Mouse (Mus musculus) frontal cortex, adult (tissue): Measurements from ENCODE around the gene Spc24.
"Not testable (repeated sequence)": the region's sequence is repeated elsewhere in the genome, so short reads cannot be mapped to it uniquely, and the experiment has no call there.

Source experiments
- ATAC-seq: cut with Nextera tagmentation; 2 replicates; pipeline ENCODE4 v1.9.2; 2017; ENCODE audit warnings: mild to moderate bottlenecking, moderate library complexity, mixed read lengths; ENCODE audit not compliant: low TSS enrichment

The Spc24 gene

DNA sequence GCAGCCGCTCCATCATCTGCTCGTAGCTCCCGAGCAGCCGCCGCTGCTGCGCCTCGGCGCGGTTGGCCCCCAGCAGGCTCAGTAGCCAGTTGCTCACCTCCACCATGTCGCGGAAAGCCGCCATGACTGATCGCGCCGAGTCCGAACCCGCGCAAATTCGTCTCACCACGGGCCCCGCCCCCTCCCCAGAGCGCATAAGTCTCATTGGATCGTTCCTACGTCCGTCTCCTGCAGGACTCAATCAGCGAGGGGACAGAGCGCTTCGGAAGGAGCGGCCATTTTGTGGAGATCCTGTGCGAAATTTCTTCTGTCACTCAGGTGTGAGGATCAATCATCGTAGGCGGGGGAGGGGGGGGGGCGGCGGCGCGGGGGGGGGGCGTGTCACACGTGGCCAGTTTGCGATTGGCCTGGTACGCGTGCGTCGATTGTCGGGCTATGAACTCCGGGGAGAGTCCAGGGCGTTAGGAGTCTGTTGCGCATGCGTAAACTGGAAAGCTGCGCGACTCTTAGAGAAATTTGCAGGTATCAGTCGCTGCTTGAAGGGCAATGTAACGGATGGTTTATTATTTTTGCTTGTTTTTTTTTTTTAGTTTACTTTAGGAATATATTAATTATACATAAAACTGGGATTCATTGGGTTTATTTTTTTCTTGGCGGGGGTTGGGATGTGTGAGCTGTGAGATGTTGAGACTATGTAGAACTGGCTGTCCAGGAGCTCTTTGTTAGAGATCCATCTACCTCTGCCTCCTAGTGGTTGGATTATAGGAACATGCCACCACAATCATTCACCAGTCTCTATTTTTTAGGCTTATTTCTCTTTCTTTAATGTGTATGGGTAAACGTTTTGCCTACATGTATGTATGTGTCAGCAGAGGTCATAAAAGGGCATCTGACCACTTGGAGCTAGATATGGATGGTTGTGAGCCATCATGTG, at the start of gene Spc24:
Spc24 (minus strand) TSS at position 149 of the 934 bp plus-strand sequence.
- peak; percentile 96 for ATAC-seq

DNA sequence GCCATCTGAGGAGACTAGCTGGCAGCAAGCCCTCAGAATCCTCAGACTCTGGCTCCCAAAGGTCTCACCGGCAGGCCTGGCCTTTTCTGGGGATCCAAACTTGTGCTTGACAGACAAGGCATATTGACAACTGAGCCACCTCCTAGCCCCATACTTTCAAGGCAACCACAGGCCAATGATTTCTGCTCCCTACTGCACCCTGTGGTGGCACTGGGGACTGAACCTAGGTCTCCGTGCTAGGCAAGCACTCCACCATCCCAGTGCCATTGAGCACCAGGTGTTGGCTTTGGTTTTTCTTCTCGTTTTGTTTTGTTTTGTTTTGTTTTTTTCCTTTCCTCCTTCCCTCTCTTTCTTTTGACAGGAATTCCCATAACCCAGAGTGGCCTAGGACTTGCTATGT, 48.5 kb upstream of the Spc24 start:
- ATAC-seq: no peak

DNA sequence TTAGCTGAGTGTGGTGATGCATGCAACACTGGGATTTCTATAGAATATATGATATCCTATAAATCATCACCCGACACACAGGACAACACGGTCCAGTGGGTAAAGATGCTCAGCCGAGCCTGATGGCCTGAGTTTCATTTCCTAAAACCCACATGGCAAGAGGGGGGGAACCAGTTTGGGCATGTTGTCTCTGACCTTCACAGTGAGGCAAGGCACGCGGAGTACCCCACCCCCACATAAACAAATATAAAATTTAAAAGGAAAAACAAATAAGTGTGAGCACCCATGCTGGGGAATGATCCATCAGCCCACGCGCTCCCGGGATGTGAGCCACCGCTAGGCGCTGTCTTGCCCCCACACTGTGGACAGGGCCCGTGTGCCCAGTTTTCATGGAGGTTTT, 46.9 kb upstream of the Spc24 start:
- ATAC-seq: no peak

DNA sequence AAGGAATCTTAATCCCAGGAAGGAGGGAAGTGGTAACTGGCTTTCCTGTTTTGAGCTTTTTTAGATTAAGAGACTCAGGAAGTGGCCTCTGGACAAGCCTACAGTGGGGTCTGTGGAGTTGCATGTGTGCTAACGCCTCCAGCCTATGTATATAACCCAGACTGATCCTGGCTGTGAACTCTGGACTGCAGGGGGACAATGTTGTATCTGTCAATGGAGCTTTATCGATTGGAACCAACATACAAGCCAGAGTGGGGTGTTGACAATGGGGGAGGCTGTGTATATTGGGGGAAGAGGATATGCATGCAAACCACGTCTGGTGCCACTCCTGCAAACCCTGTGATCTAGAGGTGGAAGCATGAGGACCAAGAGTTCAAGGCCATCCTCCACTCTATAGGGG, 46.3 kb upstream of the Spc24 start:
- no peak for ATAC-seq

DNA sequence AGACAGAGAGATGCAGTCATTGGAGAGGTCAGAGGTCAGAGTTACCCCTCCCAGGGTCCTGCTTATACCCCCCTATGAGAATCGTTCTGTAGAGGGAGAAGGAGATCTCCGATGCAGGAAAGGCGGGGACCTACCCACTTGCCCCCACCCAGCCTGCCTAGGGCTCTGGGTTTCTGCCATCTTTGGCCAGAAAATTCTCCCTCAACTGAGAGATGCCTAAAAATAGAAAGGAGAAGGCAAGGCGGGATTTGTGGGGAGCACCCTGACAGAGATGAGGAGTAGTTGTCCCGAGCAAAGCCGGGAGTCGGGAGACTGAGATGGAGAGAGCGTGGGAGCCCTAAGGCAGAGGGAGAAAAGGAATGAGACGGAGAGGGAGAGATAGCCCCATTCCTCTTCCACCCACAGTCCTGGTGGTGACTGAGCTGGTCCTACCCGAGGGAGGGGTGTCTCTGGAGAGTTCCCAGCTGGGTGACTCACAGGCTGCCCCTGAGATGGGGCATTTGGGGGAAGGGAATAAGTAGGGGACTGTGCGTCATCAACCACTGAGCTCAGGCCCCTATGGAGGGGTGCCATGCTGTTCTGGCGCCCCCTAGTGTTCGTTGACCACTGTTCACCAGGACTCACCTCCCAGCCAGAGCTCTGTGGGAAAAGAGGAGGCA, 44.0 kb upstream of the Spc24 start:
- peak; percentile 90 for ATAC-seq

DNA sequence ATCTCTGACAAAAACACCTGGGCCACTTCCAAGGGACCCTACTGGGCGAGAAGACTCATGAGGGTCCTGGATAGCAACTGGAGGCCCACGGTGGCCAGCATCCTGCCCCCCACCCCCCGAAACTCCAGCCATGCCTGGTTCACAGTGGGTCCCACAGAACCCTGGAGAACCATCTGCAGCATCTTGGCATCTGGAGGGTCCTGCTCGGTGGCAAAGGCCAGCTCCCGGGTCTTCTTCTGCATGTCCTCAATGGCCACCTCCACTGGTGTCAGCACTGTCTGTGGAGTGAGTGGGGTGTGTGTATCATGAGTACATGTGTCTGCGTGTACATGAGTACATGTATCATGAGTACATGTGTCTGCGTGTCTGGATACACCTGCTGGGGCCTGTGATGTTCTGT, 41.5 kb upstream of the Spc24 start:
- no peak for ATAC-seq

DNA sequence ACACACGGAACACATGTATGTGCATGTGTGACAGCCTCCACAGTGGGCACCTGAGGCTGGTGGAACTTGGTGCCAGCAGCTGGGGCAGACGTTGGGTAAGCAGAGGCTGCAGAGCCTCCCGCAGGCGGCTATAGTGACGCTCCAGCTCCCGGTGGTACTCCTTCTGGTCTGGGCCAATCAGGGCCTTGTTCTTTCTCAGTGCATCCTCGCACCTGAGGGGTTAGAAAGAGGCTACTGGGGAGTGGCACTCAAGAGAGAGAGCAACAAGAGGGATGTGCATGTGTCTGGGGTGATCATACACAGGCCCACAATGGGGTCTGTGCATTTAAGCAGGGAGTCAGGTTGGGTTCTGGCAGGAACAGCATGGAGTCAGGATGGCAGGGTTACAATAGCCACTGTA, 41.0 kb upstream of the Spc24 start:
- no peak for ATAC-seq

DNA sequence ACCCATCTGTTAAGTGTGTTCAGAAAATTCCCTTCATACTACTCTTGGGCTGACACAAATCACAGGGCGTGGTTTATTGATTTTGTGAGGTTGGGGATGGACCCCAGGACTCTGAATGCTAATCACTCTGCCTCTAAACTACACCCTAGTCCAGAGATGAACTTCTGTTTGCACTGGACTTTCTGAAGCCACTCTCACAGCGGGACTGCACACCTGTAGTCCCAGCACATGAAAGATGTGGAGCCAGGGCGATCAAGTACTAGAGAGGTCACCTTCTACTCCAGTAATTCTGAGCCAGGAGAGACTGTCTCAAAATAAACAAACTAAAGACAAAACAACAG, 38.9 kb upstream of the Spc24 start:
- no peak for ATAC-seq

DNA sequence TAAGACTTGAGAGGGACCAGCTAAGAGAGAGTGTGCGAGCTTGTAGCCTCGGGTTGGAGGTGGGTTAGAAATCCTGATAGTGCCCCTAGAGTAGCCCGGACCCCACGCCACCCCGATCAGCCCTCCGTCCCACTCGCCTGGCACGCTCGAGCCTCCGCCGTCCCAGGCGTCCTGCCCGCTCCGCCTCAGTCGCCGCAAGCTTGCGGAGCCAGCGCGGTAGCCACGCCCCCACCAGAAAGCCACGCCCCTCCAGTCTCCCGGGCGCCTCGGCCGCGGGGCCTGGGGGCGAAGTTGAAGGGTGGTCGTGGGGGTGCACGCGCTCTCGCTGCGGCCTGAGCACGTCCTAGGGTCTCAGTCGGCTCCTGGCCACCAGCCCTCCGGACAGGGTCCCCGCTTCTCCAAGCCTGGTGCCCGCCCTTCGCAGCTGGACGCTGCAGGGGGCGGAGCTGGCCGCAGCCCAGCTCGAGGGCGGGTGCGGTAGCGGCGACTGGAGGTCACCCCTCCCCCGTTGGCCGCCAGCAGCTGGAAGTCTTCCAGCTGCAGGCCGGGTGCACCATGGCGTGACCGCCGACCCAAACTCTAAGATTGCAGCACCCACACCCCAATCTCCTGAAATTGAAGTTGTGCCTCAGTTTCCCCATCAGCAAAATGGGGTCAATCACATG, 38.4 kb upstream of the Spc24 start, which contains the start of gene Kank2:
Kank2 (minus strand) TSS at position 400 of the 665 bp plus-strand sequence.
- ATAC-seq: peak; percentile 73

DNA sequence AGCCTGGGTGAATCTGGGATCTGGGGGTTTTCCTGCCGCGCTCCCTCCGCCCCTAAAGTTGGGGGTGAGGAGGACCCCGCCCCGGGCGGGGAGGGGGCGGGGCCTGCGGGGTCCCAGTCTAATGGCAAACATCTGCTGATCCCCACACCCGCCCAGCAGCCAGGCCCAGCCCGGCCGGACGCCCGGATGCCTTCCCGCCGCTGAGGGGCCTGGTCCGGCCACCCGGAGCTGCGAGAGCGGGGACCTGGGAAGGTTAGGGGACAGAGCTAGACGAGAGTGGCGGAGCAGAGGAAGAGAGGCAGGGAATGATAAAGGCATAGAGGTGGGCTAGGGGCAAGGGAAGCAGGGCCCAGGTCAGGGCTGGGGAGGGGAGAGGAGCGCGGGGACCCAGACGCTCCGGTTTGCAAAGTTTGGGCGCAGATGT, 37.8 kb upstream of the Spc24 start:
- ATAC-seq: 0 out of 2 replicates have a peak, but pooled peaks have one; percentile 21

DNA sequence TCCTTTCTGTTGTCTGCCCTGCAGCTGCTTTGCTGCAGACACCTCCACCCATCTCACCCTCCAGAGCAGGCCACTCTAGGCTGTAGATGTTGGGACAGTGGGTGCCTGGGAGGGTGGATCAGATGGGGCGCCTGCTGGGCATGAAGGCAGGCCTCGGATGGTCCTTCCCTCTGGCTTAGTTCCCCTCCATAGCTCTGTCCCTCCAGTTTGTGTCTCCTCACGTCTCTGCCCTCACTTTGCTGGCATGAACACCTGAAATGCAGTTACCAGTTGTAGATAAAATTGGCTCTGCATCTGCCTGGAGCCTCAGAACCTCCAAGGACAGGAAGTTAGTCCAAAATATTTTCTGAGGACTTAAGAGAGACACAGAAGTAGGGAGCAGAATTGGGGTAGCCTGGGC, 36.8 kb upstream of the Spc24 start:
- no peak for ATAC-seq

DNA sequence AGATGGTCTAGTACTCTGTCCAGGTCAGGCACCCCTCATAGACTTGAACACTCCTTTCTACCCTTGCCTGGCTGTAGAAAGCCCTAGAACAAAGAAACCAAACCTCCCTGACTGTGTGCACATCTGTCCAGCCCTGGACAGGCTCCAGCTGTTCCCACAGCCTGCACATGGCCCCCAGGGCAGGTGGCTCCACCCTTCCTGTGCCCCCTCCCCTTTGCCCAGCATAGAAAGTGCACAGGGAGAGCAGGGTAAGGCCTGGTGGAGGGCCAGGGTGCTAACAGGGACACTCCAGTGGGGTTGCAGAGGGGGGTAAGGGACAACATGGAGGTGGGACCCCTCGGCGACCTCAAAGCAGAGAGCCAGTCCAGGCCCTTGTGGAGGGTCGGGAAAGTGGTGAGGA, 36.2 kb upstream of the Spc24 start:
- no peak for ATAC-seq

DNA sequence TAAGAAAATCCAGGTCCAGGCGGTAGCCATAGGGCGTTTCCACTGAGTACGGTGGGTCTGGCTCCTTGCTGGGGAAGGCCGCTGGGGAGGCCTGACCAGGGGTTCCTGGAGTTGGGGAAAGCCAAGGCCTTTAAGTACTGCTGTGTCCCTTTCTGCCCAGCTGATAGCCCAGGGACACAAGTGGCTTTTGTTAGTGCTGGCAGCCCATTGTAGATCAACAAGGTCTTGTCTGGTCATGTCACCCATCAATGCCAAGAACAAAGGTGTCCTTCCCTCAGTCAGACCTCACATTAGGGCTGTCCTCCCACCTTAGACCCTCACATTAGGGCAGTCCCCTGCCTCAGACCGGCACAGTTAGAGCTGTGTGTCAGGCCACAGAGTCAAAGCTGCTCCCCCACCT, 35.5 kb upstream of the Spc24 start:
- no peak for ATAC-seq

DNA sequence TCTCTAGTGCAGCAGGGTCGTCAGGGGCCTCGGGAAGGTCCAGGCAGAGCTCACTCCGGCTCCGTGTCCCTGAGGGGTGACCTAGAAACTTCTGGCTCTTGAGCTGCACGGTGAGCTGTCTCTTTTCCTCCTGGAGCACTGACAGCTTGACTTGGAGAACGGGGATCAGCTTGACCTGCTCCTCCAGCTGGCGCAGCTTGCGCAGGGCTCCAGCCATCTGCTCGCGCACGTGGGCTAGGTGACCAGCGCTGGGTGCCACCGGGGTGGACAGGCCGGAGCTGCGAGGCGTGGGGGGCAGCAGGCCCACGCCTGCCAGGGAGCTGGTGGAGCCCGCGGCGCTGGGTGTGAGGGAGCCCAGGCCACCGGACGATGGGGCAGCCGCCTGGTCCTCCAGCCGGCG, 34.8 kb upstream of the Spc24 start:
- ATAC-seq: no peak

DNA sequence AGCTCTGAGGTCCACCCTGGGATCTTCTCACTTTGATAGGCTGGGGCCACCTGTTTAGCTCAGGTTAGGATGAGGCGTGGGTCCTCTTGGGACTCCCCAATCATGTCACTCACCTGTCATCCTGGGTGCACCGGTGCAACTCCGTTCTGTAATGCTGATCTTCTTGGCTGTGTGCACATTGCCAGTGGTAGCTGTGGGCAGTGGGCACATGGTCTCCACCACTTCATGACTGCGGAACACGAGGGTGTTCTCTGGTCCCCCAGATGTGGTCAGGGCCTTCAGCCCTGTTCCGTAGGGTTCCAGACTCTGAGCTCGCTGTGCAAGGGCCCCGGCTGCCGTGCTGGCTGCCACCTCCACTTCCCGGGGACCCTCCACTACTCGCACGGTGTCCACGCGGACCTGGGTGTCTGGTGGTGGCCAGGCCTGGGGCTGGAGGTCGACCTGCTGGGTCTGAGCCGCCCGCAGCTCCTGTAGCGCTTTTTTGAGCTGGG, 34.3 kb upstream of the Spc24 start:
- ATAC-seq: no peak

DNA sequence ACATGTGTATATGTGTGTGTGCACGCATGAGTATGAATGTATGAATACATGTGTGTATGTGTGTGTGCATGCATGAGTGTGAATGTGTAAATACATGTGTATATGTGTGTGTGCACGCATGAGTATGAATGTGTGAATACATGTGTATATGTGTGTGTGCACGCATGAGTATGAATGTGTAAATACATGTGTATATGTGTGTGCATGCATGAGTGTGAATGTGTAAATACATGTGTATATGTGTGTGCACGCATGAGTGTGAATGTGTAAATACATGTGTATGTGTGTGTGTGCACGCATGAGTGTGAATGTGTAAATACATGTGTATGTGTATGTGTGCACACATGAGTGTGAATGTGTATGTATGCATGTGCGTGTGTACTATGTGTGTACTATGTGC, 33.4 kb upstream of the Spc24 start:
- not testable (repeated sequence) for ATAC-seq

DNA sequence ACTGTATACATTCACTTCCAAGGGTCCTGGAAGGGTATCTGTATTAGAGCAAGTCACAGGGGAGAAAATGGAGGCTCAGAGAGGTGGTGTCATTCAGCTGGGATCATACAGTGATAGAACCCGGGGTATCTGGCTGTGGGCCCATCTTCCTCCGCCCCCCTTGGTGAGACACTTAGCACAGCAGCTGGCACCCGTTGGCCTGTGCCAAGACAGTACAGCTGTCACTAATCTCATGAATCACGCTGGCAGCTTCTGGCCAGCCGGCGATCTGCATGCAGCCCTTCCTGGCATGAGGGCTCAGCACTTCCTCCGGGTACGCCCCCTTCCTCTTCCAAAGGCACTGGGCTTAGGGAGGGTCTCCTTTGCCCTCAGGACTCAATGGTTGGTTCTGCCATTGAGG, 32.5 kb upstream of the Spc24 start:
- ATAC-seq: peak; percentile 53

DNA sequence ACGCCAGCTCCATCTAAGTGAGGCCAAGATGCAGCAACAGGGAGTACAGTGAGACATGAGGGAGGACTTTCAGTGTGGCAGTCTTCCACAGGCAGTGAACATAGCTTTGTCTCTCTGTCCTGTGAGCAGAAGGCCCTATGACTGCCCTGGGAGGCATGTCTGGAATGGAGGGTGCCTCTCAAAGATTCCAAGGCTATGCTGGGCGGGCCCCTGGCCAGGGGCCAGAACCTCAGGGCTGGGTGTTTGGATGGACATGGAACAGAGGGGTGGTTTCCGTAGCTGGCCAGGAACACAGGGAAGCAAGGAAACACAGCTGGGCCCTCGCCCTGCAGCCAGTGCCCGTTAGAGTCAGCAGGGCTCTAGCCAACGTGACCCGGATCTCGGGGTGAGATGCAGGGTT, 31.8 kb upstream of the Spc24 start:
- ATAC-seq: no peak

DNA sequence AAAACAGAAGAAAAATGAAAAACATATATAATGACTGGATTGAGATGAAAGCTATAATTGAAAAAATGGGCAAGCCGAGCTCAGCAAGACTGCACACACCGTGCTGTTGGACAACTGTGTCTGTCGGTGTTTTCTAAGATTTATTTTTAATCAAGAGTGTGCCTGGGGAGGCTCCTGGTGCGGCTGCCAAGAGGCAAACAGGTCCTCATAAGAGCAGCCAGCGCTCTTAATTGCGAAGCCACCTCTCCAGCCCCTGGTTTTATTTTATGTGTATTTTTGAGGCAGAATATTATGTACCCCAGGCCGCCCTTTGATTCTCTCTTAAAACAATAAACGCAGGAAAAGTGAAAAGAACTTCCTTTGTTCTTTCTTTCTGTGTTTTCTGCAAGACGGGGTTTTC, 28.1 kb upstream of the Spc24 start:
- ATAC-seq: no peak

DNA sequence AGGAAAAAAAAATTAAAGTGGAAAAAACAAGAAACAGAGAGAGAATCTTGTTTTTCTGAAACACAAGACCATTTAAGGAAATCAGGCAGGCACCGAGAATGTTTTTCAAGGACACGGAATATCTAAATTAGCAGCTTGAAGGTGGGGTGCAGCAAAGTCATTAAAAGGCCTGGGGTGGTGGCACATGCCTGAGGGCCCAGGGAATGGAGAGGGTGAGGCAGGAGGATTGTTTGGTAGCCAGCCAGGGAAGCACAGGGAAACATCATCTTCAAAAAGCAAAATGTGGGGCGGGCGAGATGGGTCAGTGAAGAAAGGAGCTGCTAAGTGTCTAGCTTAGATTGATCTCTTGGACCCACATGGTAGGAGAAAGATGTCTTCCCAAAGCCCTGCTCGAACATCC, 27.6 kb upstream of the Spc24 start:
- ATAC-seq: no peak

DNA sequence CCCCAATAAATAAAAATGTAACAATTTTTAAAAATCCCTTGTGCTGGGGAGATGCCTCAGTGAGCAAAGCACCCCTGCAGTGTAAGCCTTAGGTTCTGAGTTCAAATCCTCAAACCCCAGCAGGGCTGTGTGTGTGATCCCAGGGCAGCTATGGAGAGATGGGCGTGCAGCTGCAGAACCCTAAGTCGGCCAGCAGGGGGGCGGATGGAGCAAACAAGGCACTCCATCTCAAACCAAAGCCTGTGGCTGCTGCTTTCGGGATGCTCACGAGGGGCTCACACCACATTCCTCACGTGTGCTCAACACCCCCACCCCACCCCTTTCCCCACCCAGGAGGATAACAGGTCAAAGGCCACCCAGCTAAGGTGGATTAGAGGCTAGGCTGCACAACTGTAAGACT, 26.8 kb upstream of the Spc24 start:
- ATAC-seq: peak; percentile 92

DNA sequence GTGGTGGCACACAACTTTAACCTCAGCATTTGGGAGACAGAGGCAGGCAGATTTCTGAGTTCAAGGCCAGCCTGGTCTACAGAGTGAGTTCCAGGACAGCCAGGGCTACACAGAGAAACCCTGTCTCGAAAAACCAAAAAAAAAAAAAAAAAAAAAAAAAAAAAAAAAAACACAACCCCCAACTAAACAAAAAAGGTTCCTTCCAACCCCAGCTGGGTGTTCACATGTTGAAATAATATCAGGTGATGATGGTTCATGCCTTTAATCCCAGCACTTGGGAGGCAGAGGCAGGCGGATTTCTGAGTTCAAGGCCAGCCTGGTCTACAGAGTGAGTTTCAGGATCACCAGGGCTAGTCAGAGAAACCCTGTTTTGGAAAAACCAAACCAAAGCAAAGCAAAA, 26.2 kb upstream of the Spc24 start:
- not testable (repeated sequence) for ATAC-seq
